Mouse (Mus musculus) heart, embryonic 16.5 days (tissue): ENCODE data around the gene Hspa12a. TPM values are rescaled to one million over a fixed set of nuclear protein-coding genes. Genes with fewer than 3 reads are reported as not detected.
A peak's percentile ranks its signal among the peaks of the same experiment; 100 is the strongest.

Experiments used
- ATAC-seq: fragments of 200-750 bp; cut with Nextera tagmentation; replicated peaks from 2 replicates; pipeline ENCODE4 v1.8.0; 2017; ENCODE audit warnings: moderate number of reproducible peaks; ENCODE audit not compliant: insufficient read depth, low FRiP score; ENCODE audit errors: extremely low read depth
- H3K27ac ChIP-seq: fragments of 300-500 bp; sonication (generic); 2 replicates; pipeline ENCODE4 v1.5.1; 2014; ENCODE audit warnings: mild to moderate bottlenecking, low read length, control low read depth, moderate library complexity
- H3K27me3 ChIP-seq: fragments of 300-500 bp; sonication (generic); 2 replicates; pipeline ENCODE4 v1.6.1; 2014; ENCODE audit warnings: low read length, mixed read lengths; ENCODE audit not compliant: control insufficient read depth, insufficient read depth
- H3K36me3 ChIP-seq: fragments of 300-500 bp; sonication (generic); 2 replicates; pipeline ENCODE4 v1.6.1; 2014; ENCODE audit not compliant: control insufficient read depth, insufficient read depth
- H3K4me1 ChIP-seq: fragments of 300-500 bp; sonication (generic); 2 replicates; pipeline ENCODE4 v1.6.1; 2014; ENCODE audit warnings: low read length, mixed read lengths; ENCODE audit not compliant: control insufficient read depth, insufficient read depth
- H3K4me2 ChIP-seq: fragments of 300-500 bp; sonication (generic); 2 replicates; pipeline ENCODE4 v1.6.1; 2014; ENCODE audit warnings: low read depth, mild to moderate bottlenecking, control low read depth, low read length
- H3K4me3 ChIP-seq: fragments of 300-500 bp; sonication (generic); 2 replicates; pipeline ENCODE4 v1.5.1; 2014; ENCODE audit warnings: mild to moderate bottlenecking, control low read depth, low read length
- H3K9ac ChIP-seq: fragments of 300-500 bp; sonication (generic); 2 replicates; pipeline ENCODE4 v1.6.1; 2014; ENCODE audit warnings: low read length, control low read depth
- H3K9me3 ChIP-seq: fragments of 300-500 bp; sonication (generic); replicated peaks from 2 replicates; pipeline ENCODE4 v1.6.1; 2016; ENCODE audit warnings: low read length; ENCODE audit not compliant: control insufficient read depth
- WGBS: fragments of 180-500 bp; shearing (Covaris S2); extraction: QIAGEN DNeasy Blood & Tissue Kit; methylation state at CpG from one replicate; pipeline ENCODE4 v1.1.7; 2014; 5-methylcytosine and 5-hydroxymethylcytosine counted together
- polyA plus RNA-seq: library from polyadenylated mRNA; unstranded; fragments of >200 nt; fragmentation: Nextera tagmentation; extraction: Ambion mirVana; gene quantifications from 2 replicates; pipeline ENCODE4 v1.2.1, GENCODE M21; 2015

Gene Hspa12a
- polyA plus RNA-seq, 1 experiment from 2014 or later, result 13.7 TPM

- Histone ChIP-seq H3K4me2 (no peak overlapping the region), H3K9me3 (no peaks in the 10 kb centered on the region), H3K36me3 (no peaks in the 10 kb centered on the region), H3K27me3 (no peaks in the 10 kb centered on the region), H3K4me3 (no peak overlapping the region), H3K9ac (no peak overlapping the region), H3K27ac (no peak overlapping the region), H3K4me1 (peaks cover 2% of the 10 kb centered on the region; the same call in 1 of the 2 replicates)
- no peak for ATAC-seq
- 60% methylated on average over 11 of the region's 11 CpGs for whole genome bisulfite sequencing
Measured at GRCm38 (mm10) chr19:58872381-58873259, 70.8 kb downstream of the Hspa12a start.

- Histone ChIP-seq H3K4me2 (no peak overlapping the region), H3K4me1 (0 out of 2 replicates have a peak, but pooled peaks cover 2% of the 10 kb centered on the region), H3K9me3 (no peaks in the 10 kb centered on the region), H3K36me3 (no peaks in the 10 kb centered on the region), H3K27ac (no peak overlapping the region), H3K27me3 (no peaks in the 10 kb centered on the region), H3K9ac (no peak overlapping the region), H3K4me3 (no peak overlapping the region)
- ATAC-seq, result no peak
- 70% methylated on average over 6 of the region's 6 CpGs for WGBS
Measured at GRCm38 (mm10) chr19:58871878-58872277, 71.6 kb downstream of the Hspa12a start.

- H3K4me3 ChIP-seq, result no peak overlapping the region
- no peak for ATAC-seq
- H3K27ac ChIP-seq, result no peak overlapping the region
- no peak overlapping the region for H3K4me2 ChIP-seq
- H3K9me3 ChIP-seq, result no peaks in the 10 kb centered on the region
- H3K4me1 ChIP-seq, result peaks cover 4% of the 10 kb centered on the region
- no peaks in the 10 kb centered on the region for H3K36me3 ChIP-seq
- WGBS, result 50% methylated on average over 4 of the region's 4 CpGs
- no peaks in the 10 kb centered on the region for H3K27me3 ChIP-seq
- no peak overlapping the region for H3K9ac ChIP-seq
Measured at GRCm38 (mm10) chr19:58866651-58867050, 76.8 kb downstream of the Hspa12a start.

GRCm38 (mm10) chr19:58865224-58865623, 78.2 kb downstream of the Hspa12a start:
- H3K4me2 ChIP-seq, result no peak overlapping the region
- H3K9me3 ChIP-seq, result no peaks in the 10 kb centered on the region
- H3K4me1 ChIP-seq, result peaks cover 6% of the 10 kb centered on the region
- H3K27me3 ChIP-seq, result no peaks in the 10 kb centered on the region; the same call in 1 of the 2 replicates
- no peaks in the 10 kb centered on the region for H3K36me3 ChIP-seq
- no peak for ATAC-seq
- no peak overlapping the region for H3K4me3 ChIP-seq
- no peak overlapping the region for H3K9ac ChIP-seq
- H3K27ac ChIP-seq, result no peak overlapping the region
- 50% methylated on average over 5 of the region's 5 CpGs for WGBS

GRCm38 (mm10) chr19:58864006-58864573, 79.4 kb downstream of the Hspa12a start:
- 76% methylated on average over 1 of the region's 1 CpGs for WGBS
- Histone ChIP-seq H3K4me1 (peaks cover 16% of the 10 kb centered on the region), H3K36me3 (no peaks in the 10 kb centered on the region), H3K27me3 (no peaks in the 10 kb centered on the region; the same call in 1 of the 2 replicates), H3K9ac (no peak overlapping the region), H3K4me3 (no peak overlapping the region), H3K4me2 (no peak overlapping the region), H3K27ac (no peak overlapping the region), H3K9me3 (no peaks in the 10 kb centered on the region)
- no peak for ATAC-seq

GRCm38 (mm10) chr19:58861174-58861760, 82.2 kb downstream of the Hspa12a start:
- H3K27ac ChIP-seq, result peak overlapping the region; percentile 51
- H3K27me3 ChIP-seq, result no peaks in the 10 kb centered on the region; the same call in 1 of the 2 replicates
- peak overlapping the region; percentile 81 for H3K4me2 ChIP-seq
- peak overlapping the region; percentile 69 for H3K4me3 ChIP-seq
- peak; percentile 50 for ATAC-seq
- H3K4me1 ChIP-seq, result peaks cover 17% of the 10 kb centered on the region
- 24% methylated on average over 12 of the region's 12 CpGs for WGBS
- H3K9ac ChIP-seq, result peak overlapping the region; percentile 81; the same call in 1 of the 2 replicates
- H3K36me3 ChIP-seq, result no peaks in the 10 kb centered on the region
- H3K9me3 ChIP-seq, result no peaks in the 10 kb centered on the region

- no peaks in the 10 kb centered on the region; the same call in 1 of the 2 replicates for H3K27me3 ChIP-seq
- H3K4me3 ChIP-seq, result peak overlapping the region; percentile 69
- H3K36me3 ChIP-seq, result no peaks in the 10 kb centered on the region
- H3K27ac ChIP-seq, result peak overlapping the region; percentile 51
- WGBS, result 1% methylated on average over 46 of the region's 46 CpGs
- H3K9me3 ChIP-seq, result no peaks in the 10 kb centered on the region
- H3K9ac ChIP-seq, result peak overlapping the region; percentile 81
- peaks cover 21% of the 10 kb centered on the region for H3K4me1 ChIP-seq
- peak overlapping the region; percentile 81 for H3K4me2 ChIP-seq
- peak; percentile 93 for ATAC-seq
Measured at GRCm38 (mm10) chr19:58860255-58861173, 82.9 kb downstream of the Hspa12a start.

GRCm38 (mm10) chr19:58859831-58860254, 83.6 kb downstream of the Hspa12a start:
- Histone ChIP-seq H3K27ac (no peak overlapping the region), H3K27me3 (no peaks in the 10 kb centered on the region; the same call in 1 of the 2 replicates), H3K36me3 (no peaks in the 10 kb centered on the region), H3K4me3 (peak overlapping the region; percentile 69), H3K9ac (peak overlapping the region; percentile 81), H3K9me3 (no peaks in the 10 kb centered on the region), H3K4me2 (peak overlapping the region; percentile 81), H3K4me1 (peaks cover 21% of the 10 kb centered on the region)
- WGBS, result 4% methylated on average over 14 of the region's 14 CpGs
- no peak for ATAC-seq
